Mouse (Mus musculus) stomach, postnatal 0 days (tissue): Measurements from ENCODE around the gene Ctnnbl1.

Source experiments
- CTCF ChIP-seq: IDR thresholded peaks from 2 replicates; pipeline ENCODE4 v1.5.1; 2016; ENCODE audit warnings: antibody characterized with exemption, low read depth, mild to moderate bottlenecking, moderate library complexity
- EP300 ChIP-seq: optimal IDR thresholded peaks from 2 replicates; pipeline ENCODE3; 2016; ENCODE audit warnings: antibody characterized with exemption

GRCm38 (mm10) chr2:157795627-157796423 lies 58.6 kb downstream of the Ctnnbl1 start:
- TF ChIP-seq CTCF (no peak), EP300 (no peak)
